Mouse (Mus musculus): ENCODE measurements around the gene Gucy2d.

GRCm38 (mm10) chr7:98491451-98492200 is 51.4 kb downstream of the Gucy2d start:
- TF ChIP-seq CTCF (IDR thresholded peaks at IDR 0.05; ENCODE audit: insufficient read depth, low read depth, low read length) (no peak), POLR2A (IDR thresholded peaks at IDR 0.05; ENCODE audit: insufficient read depth, low read depth, low read length) (no peak)
